Mouse (Mus musculus): ENCODE results near the gene Gm28047. TPM values are rescaled to one million over a fixed set of nuclear protein-coding genes. Genes with fewer than 3 reads are reported as not detected.

Gene Gm28047
- polyA plus RNA-seq, 1 experiment = not detected

- H3K27me3 ChIP-seq (ENCODE audit: control insufficient read depth, insufficient read depth, low read length) = no peaks in the 10 kb centered on the region
These were observed 137.2 kb downstream of the Gm28047 start for GRCm38 (mm10) chr15:102487664-102488063.

GRCm38 (mm10) chr15:102485853-102486252 lies 139.0 kb downstream of the Gm28047 start:
- WGBS = 97% methylated on average over 12 of the region's 12 CpGs
- TF ChIP-seq POLR2A (IDR thresholded peaks at IDR 0.05; ENCODE audit: low read depth, low read length) (no peak), CTCF (IDR thresholded peaks at IDR 0.05; ENCODE audit: extremely low read depth, insufficient read depth, insufficient read length, insufficient replicate concordance) (no peak)
- Histone ChIP-seq H3K27ac (ENCODE audit: insufficient read depth, low read length) (no peak overlapping the region), H3K27me3 (ENCODE audit: control insufficient read depth, insufficient read depth, low read length) (no peaks in the 10 kb centered on the region), H3K36me3 (ENCODE audit: control insufficient read depth, insufficient read depth, low read length) (peaks cover 57% of the 10 kb centered on the region), H3K4me1 (ENCODE audit: control insufficient read depth, insufficient read depth, insufficient read length) (no peaks in the 10 kb centered on the region), H3K4me3 (ENCODE audit: extremely low read depth, insufficient read depth, insufficient read length) (no peak overlapping the region)
- DNase-seq (ENCODE audit: low read depth in 1 of 2, low spot score in 2 of 2) = no peak

More at GRCm38 (mm10) chr15:102487664-102488063, 137.2 kb downstream of the Gm28047 start:
- TF ChIP-seq POLR2A (IDR thresholded peaks at IDR 0.05; ENCODE audit: low read depth, low read length) (no peak), CTCF (IDR thresholded peaks at IDR 0.05; ENCODE audit: extremely low read depth, insufficient read depth, insufficient read length, insufficient replicate concordance) (no peak)
- Histone ChIP-seq H3K4me3 (ENCODE audit: extremely low read depth, insufficient read depth, insufficient read length) (no peak overlapping the region), H3K36me3 (ENCODE audit: control insufficient read depth, insufficient read depth, low read length) (peaks cover 58% of the 10 kb centered on the region), H3K27ac (ENCODE audit: insufficient read depth, low read length) (no peak overlapping the region), H3K4me1 (ENCODE audit: control insufficient read depth, insufficient read depth, insufficient read length) (no peaks in the 10 kb centered on the region)
- WGBS = 85% methylated on average over 1 of the region's 1 CpGs
- DNase-seq (ENCODE audit: low read depth in 1 of 2, low spot score in 2 of 2) = no peak

GRCm38 (mm10) chr15:102483136-102483535 lies 141.7 kb downstream of the Gm28047 start:
- no peak for TF ChIP-seq POLR2A (IDR thresholded peaks at IDR 0.05; ENCODE audit: low read depth, low read length)
- no peak for TF ChIP-seq CTCF (IDR thresholded peaks at IDR 0.05; ENCODE audit: extremely low read depth, insufficient read depth, insufficient read length, insufficient replicate concordance)
- WGBS = 95% methylated on average over 3 of the region's 3 CpGs

GRCm38 (mm10) chr15:102474520-102474919 lies 150.3 kb downstream of the Gm28047 start:
- DNase-seq (ENCODE audit: low read depth in 1 of 2, low spot score in 2 of 2) = no peak
- no peaks in the 10 kb centered on the region for H3K27me3 ChIP-seq (ENCODE audit: control insufficient read depth, insufficient read depth, low read length)
- peaks cover 3% of the 10 kb centered on the region; the same call in 1 of the 2 replicates for H3K4me1 ChIP-seq (ENCODE audit: control insufficient read depth, insufficient read depth, insufficient read length)
- H3K27ac ChIP-seq (ENCODE audit: insufficient read depth, low read length) = no peak overlapping the region
- H3K36me3 ChIP-seq (ENCODE audit: control insufficient read depth, insufficient read depth, low read length) = peaks cover 27% of the 10 kb centered on the region
- no peak overlapping the region for H3K4me3 ChIP-seq (ENCODE audit: extremely low read depth, insufficient read depth, insufficient read length)
- 93% methylated on average over 2 of the region's 2 CpGs for WGBS
- TF ChIP-seq POLR2A (IDR thresholded peaks at IDR 0.05; ENCODE audit: low read depth, low read length) = no peak
- TF ChIP-seq CTCF (IDR thresholded peaks at IDR 0.05; ENCODE audit: extremely low read depth, insufficient read depth, insufficient read length, insufficient replicate concordance) = no peak

More at GRCm38 (mm10) chr15:102483136-102483535, 141.7 kb downstream of the Gm28047 start:
- H3K27ac ChIP-seq (ENCODE audit: insufficient read depth, low read length) = no peak overlapping the region
- no peak overlapping the region for H3K4me3 ChIP-seq (ENCODE audit: extremely low read depth, insufficient read depth, insufficient read length)
- H3K36me3 ChIP-seq (ENCODE audit: control insufficient read depth, insufficient read depth, low read length) = peaks cover 47% of the 10 kb centered on the region
- no peaks in the 10 kb centered on the region for H3K27me3 ChIP-seq (ENCODE audit: control insufficient read depth, insufficient read depth, low read length)
- no peaks in the 10 kb centered on the region for H3K4me1 ChIP-seq (ENCODE audit: control insufficient read depth, insufficient read depth, insufficient read length)
- no peak for DNase-seq (ENCODE audit: low read depth in 1 of 2, low spot score in 2 of 2)

Other genes with a start within 250 kb of the Gm28047 start
- 19.6 and 22.7 TPM in 2 replicates for gene Sp1, start 218.9 kb downstream of the Gm28047 start, polyA plus RNA-seq (2012; rRNA removed)
- 0.56 and 0.66 TPM in 2 replicates for gene Amhr2, start 179.7 kb downstream of the Gm28047 start, polyA plus RNA-seq (2012; rRNA removed)
- gene Prr13, start 166.0 kb downstream of the Gm28047 start, polyA plus RNA-seq (2012; rRNA removed) = 170 and 215 TPM in 2 replicates
- gene Pcbp2, start 154.5 kb downstream of the Gm28047 start, polyA plus RNA-seq (2012; rRNA removed) = 378 and 426 TPM in 2 replicates
- not detected in 2 replicates for gene Gm10337, start 121.3 kb downstream of the Gm28047 start, polyA plus RNA-seq (2012; rRNA removed)
- 2.1 TPM in 2 replicates for gene Map3k12, start 108.0 kb downstream of the Gm28047 start, polyA plus RNA-seq (2012; rRNA removed)
- 53.9 and 58.4 TPM in 2 replicates for gene Tarbp2, start 106.9 kb downstream of the Gm28047 start, polyA plus RNA-seq (2012; rRNA removed)
- gene Npff, start 100.1 kb downstream of the Gm28047 start, polyA plus RNA-seq (2012; rRNA removed) = 6.7 and 8.1 TPM in 2 replicates
- 70.2 and 71.8 TPM in 2 replicates for gene Atf7, start 397 bp upstream of the Gm28047 start, polyA plus RNA-seq (2012; rRNA removed)
- gene Atp5g2, start 47.3 kb upstream of the Gm28047 start, polyA plus RNA-seq (2012; rRNA removed) = 249 and 253 TPM in 2 replicates
- 29.6 and 34.9 TPM in 2 replicates for gene Calcoco1, start 97.1 kb upstream of the Gm28047 start, polyA plus RNA-seq (2012; rRNA removed)